Mouse (Mus musculus): ENCODE measurements around the gene Wipf2. TPM values are rescaled to one million over a fixed set of nuclear protein-coding genes. Genes with fewer than 3 reads are reported as not detected.

The Wipf2 gene
- polyA plus RNA-seq, 1 experiment: 36.5 TPM

DNA sequence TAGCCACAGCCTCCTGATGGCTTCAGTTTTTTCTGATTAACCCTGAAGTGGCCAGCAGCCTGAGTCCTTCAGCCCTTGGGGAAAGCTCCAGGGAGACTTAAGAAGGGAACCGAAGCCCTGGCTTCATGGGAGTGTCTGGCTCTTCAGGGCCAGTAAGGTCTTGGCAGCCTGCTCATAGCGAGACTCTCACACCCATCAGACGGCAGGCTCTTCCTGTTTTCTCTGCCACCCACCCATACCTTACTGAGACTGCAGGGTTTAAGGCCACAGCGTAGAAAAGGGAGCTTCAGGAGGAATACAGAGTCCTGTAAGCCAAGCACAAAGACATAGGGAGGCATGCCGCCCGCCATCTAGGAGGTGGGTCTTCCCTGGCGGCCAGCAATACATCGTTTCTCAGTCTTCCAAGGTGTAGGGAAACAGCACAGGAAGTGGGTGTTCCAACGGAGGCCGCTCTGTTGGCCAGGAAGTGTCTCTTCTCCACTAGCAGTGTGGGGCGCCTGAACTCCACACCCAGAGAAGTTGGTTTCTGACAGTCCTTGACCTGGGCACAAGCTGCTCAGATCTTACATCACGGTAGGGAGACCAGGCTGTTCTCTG is 37.2 kb downstream of the Wipf2 start:
- H3K36me3 ChIP-seq (ENCODE audit: control insufficient read depth, insufficient read depth, low read length, poor library complexity, severe bottlenecking): peaks cover 30% of the 10 kb centered on the region
- H3K9me3 ChIP-seq (replicated peaks; ENCODE audit: control insufficient read depth, insufficient read depth, low read length, poor library complexity, severe bottlenecking): no peaks in the 10 kb centered on the region
- H3K9ac ChIP-seq (ENCODE audit: low read depth, poor library complexity, severe bottlenecking): no peak overlapping the region
- TF ChIP-seq POLR2A (IDR thresholded peaks at IDR 0.05; ENCODE audit: insufficient read depth, low read length) (no peak), CTCF (IDR thresholded peaks at IDR 0.05; ENCODE audit: low read depth, low read length) (no peak)
- no peak overlapping the region for H3K4me3 ChIP-seq (ENCODE audit: low read depth, low read length)
- H3K27me3 ChIP-seq (ENCODE audit: control insufficient read depth, insufficient read depth, low read length, poor library complexity, severe bottlenecking): no peaks in the 10 kb centered on the region
- no peak overlapping the region for H3K27ac ChIP-seq (ENCODE audit: insufficient read depth, low read length)
- peaks cover 2% of the 10 kb centered on the region for H3K4me1 ChIP-seq (ENCODE audit: control insufficient read depth, insufficient read depth, low read length)

DNA sequence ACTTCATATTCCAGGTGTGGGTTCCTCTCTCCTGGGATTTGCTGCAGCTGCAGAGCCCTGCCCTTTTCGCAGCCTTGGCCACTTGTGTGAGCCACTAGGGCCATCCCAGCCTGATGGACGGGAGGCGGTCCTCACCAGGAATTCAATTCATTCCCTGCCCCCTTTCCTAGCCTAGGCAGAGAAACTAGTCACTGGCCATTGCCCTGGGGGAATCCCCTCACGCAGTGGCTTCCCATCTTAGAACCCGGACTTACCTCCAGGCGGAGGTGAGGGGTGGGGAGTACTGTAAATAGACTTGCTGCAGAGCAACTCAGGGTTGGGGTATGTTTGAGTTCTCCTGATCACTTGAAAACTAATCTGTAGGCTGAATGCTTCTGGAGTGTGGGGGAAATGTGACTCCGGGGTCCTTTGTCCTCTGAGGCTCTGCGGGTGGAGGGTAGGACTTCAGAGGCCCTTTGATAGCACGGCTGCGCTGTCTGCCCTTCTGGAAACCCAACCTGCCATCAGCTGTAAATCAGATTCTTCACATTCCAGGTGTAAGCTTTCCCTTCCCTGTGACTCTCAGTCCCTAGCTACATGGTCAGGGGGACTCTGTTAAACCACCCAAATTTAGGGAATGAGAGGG is 39.3 kb downstream of the Wipf2 start:
- TF ChIP-seq EP300 (IDR thresholded peaks at IDR 0.05; ENCODE audit: insufficient read depth, low read depth, low read length) (0 out of 2 replicates have a peak, but pooled peaks have one; percentile 19), CTCF (IDR thresholded peaks at IDR 0.05; ENCODE audit: low read depth, low read length) (no peak)
- H3K4me1 ChIP-seq (ENCODE audit: control insufficient read depth, insufficient read depth, low read length): peaks cover 4% of the 10 kb centered on the region
- H3K27ac ChIP-seq (ENCODE audit: insufficient read depth, low read length): peak overlapping the region; percentile 79
- 0 out of 2 replicates have a peak overlapping the region, but pooled peaks have one; percentile 33 for H3K9ac ChIP-seq (ENCODE audit: low read depth, poor library complexity, severe bottlenecking)
- no peak overlapping the region for H3K4me3 ChIP-seq (ENCODE audit: low read depth, low read length)
- no peaks in the 10 kb centered on the region for H3K27me3 ChIP-seq (ENCODE audit: control insufficient read depth, insufficient read depth, low read length, poor library complexity, severe bottlenecking)
- H3K36me3 ChIP-seq (ENCODE audit: control insufficient read depth, insufficient read depth, low read length, poor library complexity, severe bottlenecking): peaks cover 13% of the 10 kb centered on the region
- no peaks in the 10 kb centered on the region for H3K9me3 ChIP-seq (replicated peaks; ENCODE audit: control insufficient read depth, insufficient read depth, low read length, poor library complexity, severe bottlenecking)

DNA sequence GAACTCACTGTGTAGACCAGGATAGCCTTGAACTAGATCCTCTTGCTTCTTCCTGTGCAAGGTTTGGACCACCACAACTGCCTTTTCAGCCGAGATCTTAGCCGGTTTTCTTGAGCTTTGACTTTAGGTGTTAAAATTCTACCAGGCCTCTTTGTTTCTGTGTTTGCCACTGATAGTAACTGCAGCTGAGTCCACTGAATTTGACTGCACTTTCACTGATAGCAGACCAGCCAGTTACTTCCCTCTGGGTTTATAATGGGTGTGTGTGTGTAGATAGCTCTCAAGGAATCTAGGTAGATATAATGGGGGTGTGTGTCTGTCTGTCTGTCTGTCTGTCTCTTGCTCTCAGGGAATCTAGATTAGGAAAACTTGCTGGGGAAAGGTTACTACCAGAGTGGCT is 41.1 kb downstream of the Wipf2 start:
- Histone ChIP-seq H3K27ac (ENCODE audit: insufficient read depth, low read length) (peak overlapping the region; percentile 37), H3K9ac (ENCODE audit: low read depth, poor library complexity, severe bottlenecking) (peak overlapping the region; percentile 30; the same call in 1 of the 2 replicates), H3K4me1 (ENCODE audit: control insufficient read depth, insufficient read depth, low read length) (peaks cover 7% of the 10 kb centered on the region), H3K4me3 (ENCODE audit: low read depth, low read length) (no peak overlapping the region), H3K27me3 (ENCODE audit: control insufficient read depth, insufficient read depth, low read length, poor library complexity, severe bottlenecking) (no peaks in the 10 kb centered on the region), H3K36me3 (ENCODE audit: control insufficient read depth, insufficient read depth, low read length, poor library complexity, severe bottlenecking) (peaks cover 14% of the 10 kb centered on the region), H3K9me3 (replicated peaks; ENCODE audit: control insufficient read depth, insufficient read depth, low read length, poor library complexity, severe bottlenecking) (no peaks in the 10 kb centered on the region)
- TF ChIP-seq CTCF (IDR thresholded peaks at IDR 0.05; ENCODE audit: low read depth, low read length) (no peak), POLR2A (IDR thresholded peaks at IDR 0.05; ENCODE audit: insufficient read depth, low read length) (no peak), EP300 (IDR thresholded peaks at IDR 0.05; ENCODE audit: insufficient read depth, low read depth, low read length) (no peak)

DNA sequence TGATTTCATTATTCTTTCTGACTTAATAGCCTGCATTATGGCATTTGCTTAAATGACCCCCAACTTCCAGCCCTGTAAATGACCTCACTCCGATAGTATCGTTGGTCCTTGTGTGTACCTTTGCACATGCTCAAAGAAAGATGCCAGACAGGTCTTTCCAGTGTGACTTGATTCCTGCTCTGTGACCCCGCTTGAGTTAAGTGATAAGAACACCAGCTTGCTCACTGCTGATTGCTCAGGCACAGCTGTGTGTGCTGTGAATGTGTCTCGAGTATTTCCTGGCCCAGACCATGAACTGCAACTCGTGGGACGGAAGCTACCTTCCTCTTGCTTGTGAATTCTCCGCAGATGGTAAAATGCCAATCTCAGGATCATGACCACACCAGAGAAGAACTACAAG is 41.6 kb downstream of the Wipf2 start:
- Histone ChIP-seq H3K4me3 (ENCODE audit: low read depth, low read length) (no peak overlapping the region), H3K27ac (ENCODE audit: insufficient read depth, low read length) (peak overlapping the region; percentile 14; the same call in 1 of the 2 replicates), H3K4me1 (ENCODE audit: control insufficient read depth, insufficient read depth, low read length) (peaks cover 7% of the 10 kb centered on the region), H3K36me3 (ENCODE audit: control insufficient read depth, insufficient read depth, low read length, poor library complexity, severe bottlenecking) (peaks cover 14% of the 10 kb centered on the region), H3K27me3 (ENCODE audit: control insufficient read depth, insufficient read depth, low read length, poor library complexity, severe bottlenecking) (no peaks in the 10 kb centered on the region), H3K9ac (ENCODE audit: low read depth, poor library complexity, severe bottlenecking) (no peak overlapping the region), H3K9me3 (replicated peaks; ENCODE audit: control insufficient read depth, insufficient read depth, low read length, poor library complexity, severe bottlenecking) (no peaks in the 10 kb centered on the region)
- TF ChIP-seq CTCF (IDR thresholded peaks at IDR 0.05; ENCODE audit: low read depth, low read length) (no peak), POLR2A (IDR thresholded peaks at IDR 0.05; ENCODE audit: insufficient read depth, low read length) (no peak), EP300 (IDR thresholded peaks at IDR 0.05; ENCODE audit: insufficient read depth, low read depth, low read length) (no peak)

DNA sequence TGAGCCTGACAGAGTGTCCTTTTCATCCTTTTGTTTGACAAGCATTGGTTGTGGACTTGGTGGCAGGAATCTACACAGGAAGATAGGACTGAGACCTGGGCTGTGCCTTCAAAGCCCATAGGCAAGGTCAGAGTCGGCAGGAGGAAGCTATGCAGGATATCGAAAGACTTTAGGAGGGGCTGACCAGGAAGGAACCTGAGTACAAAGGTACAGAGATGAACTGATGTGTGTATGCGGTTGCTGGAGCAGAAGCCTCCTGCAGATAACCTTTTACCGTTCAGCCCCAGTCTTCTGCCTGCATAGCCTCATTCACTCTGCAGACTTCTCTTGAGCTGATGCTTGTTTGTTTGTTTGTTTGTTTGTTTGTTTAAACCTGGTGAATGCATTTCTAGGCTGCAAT is 42.1 kb downstream of the Wipf2 start:
- H3K4me3 ChIP-seq (ENCODE audit: low read depth, low read length): no peak overlapping the region
- no peaks in the 10 kb centered on the region for H3K27me3 ChIP-seq (ENCODE audit: control insufficient read depth, insufficient read depth, low read length, poor library complexity, severe bottlenecking)
- no peak for TF ChIP-seq POLR2A (IDR thresholded peaks at IDR 0.05; ENCODE audit: insufficient read depth, low read length)
- TF ChIP-seq EP300 (IDR thresholded peaks at IDR 0.05; ENCODE audit: insufficient read depth, low read depth, low read length): no peak
- TF ChIP-seq CTCF (IDR thresholded peaks at IDR 0.05; ENCODE audit: low read depth, low read length): no peak
- H3K9me3 ChIP-seq (replicated peaks; ENCODE audit: control insufficient read depth, insufficient read depth, low read length, poor library complexity, severe bottlenecking): no peaks in the 10 kb centered on the region
- H3K36me3 ChIP-seq (ENCODE audit: control insufficient read depth, insufficient read depth, low read length, poor library complexity, severe bottlenecking): peaks cover 20% of the 10 kb centered on the region
- no peak overlapping the region for H3K9ac ChIP-seq (ENCODE audit: low read depth, poor library complexity, severe bottlenecking)
- H3K4me1 ChIP-seq (ENCODE audit: control insufficient read depth, insufficient read depth, low read length): peaks cover 7% of the 10 kb centered on the region
- peak overlapping the region; percentile 14; the same call in 1 of the 2 replicates for H3K27ac ChIP-seq (ENCODE audit: insufficient read depth, low read length)

DNA sequence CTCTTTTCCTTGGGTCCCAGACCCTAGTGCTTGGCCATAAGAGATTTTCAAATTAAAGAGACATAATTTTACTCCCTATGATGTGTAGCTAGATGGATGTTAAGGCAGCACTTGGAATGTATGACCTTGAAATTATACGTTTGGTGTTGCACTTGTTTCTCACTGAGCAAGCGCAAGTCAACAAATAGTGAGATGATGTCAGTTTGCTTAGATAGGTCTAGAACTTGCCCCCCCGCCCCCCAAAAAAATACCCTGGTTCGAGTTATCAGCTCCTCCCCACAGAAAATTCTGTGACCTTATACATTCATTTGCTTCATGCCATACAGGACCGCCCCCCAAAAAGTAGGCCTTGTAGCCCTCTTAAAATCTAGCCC is 43.6 kb downstream of the Wipf2 start:
- no peak overlapping the region for H3K27ac ChIP-seq (ENCODE audit: insufficient read depth, low read length)
- no peaks in the 10 kb centered on the region for H3K9me3 ChIP-seq (replicated peaks; ENCODE audit: control insufficient read depth, insufficient read depth, low read length, poor library complexity, severe bottlenecking)
- peaks cover 31% of the 10 kb centered on the region for H3K36me3 ChIP-seq (ENCODE audit: control insufficient read depth, insufficient read depth, low read length, poor library complexity, severe bottlenecking)
- no peak for TF ChIP-seq CTCF (IDR thresholded peaks at IDR 0.05; ENCODE audit: low read depth, low read length)
- peak overlapping the region; percentile 31; the same call in 1 of the 2 replicates for H3K4me3 ChIP-seq (ENCODE audit: low read depth, low read length)
- H3K9ac ChIP-seq (ENCODE audit: low read depth, poor library complexity, severe bottlenecking): peak overlapping the region; percentile 21; the same call in 1 of the 2 replicates
- no peaks in the 10 kb centered on the region for H3K27me3 ChIP-seq (ENCODE audit: control insufficient read depth, insufficient read depth, low read length, poor library complexity, severe bottlenecking)
- H3K4me1 ChIP-seq (ENCODE audit: control insufficient read depth, insufficient read depth, low read length): peaks cover 7% of the 10 kb centered on the region
